Mouse (Mus musculus) ES-E14 (cell line): ENCODE data around the gene Nxph1.

Source experiments
- CHD2 ChIP-seq: IDR thresholded peaks from 2 replicates; pipeline ENCODE4 v1.6.1; 2014; ENCODE audit warnings: mild to moderate bottlenecking, low read depth, low read length, inconsistent platforms
- MAFK ChIP-seq: IDR thresholded peaks from 2 replicates; pipeline ENCODE4 v1.6.1; 2014; ENCODE audit warnings: mild to moderate bottlenecking, low read depth, low read length, inconsistent platforms; ENCODE audit not compliant: insufficient read depth
- ZNF384 ChIP-seq: IDR thresholded peaks from 2 replicates; pipeline ENCODE4 v1.6.1; 2012; ENCODE audit warnings: low read depth, low read length, inconsistent platforms

DNA sequence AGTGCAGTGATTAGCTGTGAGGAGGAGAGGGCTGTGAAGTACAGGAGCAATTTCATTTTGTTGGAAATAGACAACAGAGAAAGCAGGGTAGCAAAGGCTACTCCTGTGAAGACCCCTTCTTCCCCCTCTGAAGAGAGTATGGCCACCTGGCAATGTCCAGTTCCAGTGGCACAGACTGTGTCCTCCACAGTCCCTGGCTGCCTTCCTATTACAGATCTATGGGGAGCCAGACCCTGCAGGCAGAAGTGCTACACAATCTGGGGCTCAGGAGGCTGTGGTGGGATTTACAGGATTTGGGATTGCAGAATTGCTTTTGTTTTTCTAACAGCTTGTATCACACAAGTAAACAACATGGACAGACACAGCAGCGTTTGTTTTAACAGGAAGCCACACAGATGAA lies 94.2 kb downstream of the Nxph1 start:
- TF ChIP-seq MAFK (no peak), CHD2 (no peak), ZNF384 (no peak)
